Mouse (Mus musculus) MEL (cell line): ENCODE measurements at regions not wholly inside any gene's neighbourhood (a gene's known extent, or its start where the extent isn't known, plus 50 kb on each side); places are given as distances from the start of the nearest gene placed in this dataset.

ENCODE experiments used
- DNase-seq: peaks from one replicate; pipeline ENCODE4 v3.0.0; 2011; ENCODE audit warnings: low read depth, low spot score
- H3K27ac ChIP-seq: 2 replicates; pipeline ENCODE4 v1.5.1; 2012; ENCODE audit warnings: low read depth, mild to moderate bottlenecking, control low read depth, low read length, moderate library complexity; ENCODE audit not compliant: control insufficient read depth
- H3K27me3 ChIP-seq, 2 experiments: fragments of 150-350 bp in 1 of 2; sonication (generic) in 1 of 2; 2 replicates each; pipeline ENCODE4 v1.6.1; 2012; ENCODE audit warnings: low read length in 2 of 2, mild to moderate bottlenecking in 2 of 2, improper control_type of control experiment in 1 of 2, moderate library complexity in 1 of 2; ENCODE audit not compliant: insufficient read depth in 2 of 2, control insufficient read depth in 1 of 2
- H3K36me3 ChIP-seq, 2 experiments: 2 replicates each; pipeline ENCODE4 v1.6.1; 2012 to 2014; ENCODE audit warnings: low read length in 2 of 2, improper control_type of control experiment in 1 of 2, inconsistent platforms in 1 of 2, mild to moderate bottlenecking in 1 of 2; ENCODE audit not compliant: insufficient read depth in 2 of 2, control insufficient read depth in 1 of 2
- H3K4me1 ChIP-seq, 2 experiments: fragments of 150-350 bp in 1 of 2; sonication (generic) in 1 of 2; 2 replicates each; pipeline ENCODE4 v1.6.1; 2012; ENCODE audit warnings: low read length in 2 of 2, improper control_type of control experiment in 1 of 2, mild to moderate bottlenecking in 1 of 2; ENCODE audit not compliant: insufficient read depth in 2 of 2, control insufficient read depth in 1 of 2
- H3K4me3 ChIP-seq, 2 experiments: fragments of 150-350 bp in 1 of 2; sonication (generic) in 1 of 2; 2 replicates each; pipeline ENCODE4 v1.5.1; 2012; ENCODE audit warnings: low read depth in 2 of 2, low read length in 2 of 2, mild to moderate bottlenecking in 2 of 2, moderate library complexity in 2 of 2, control low read depth in 1 of 2, improper control_type of control experiment in 1 of 2; ENCODE audit not compliant: control insufficient read depth in 1 of 2, insufficient read depth in 1 of 2
- H3K79me2 ChIP-seq: 2 replicates; pipeline ENCODE4 v1.6.1; 2012; ENCODE audit warnings: mild to moderate bottlenecking, low read length, moderate library complexity; ENCODE audit not compliant: control insufficient read depth, poor library complexity, insufficient read depth
- H3K9ac ChIP-seq: 2 replicates; pipeline ENCODE4 v1.6.1; 2012; ENCODE audit warnings: low read depth, mild to moderate bottlenecking, control low read depth, low read length, moderate library complexity; ENCODE audit not compliant: control insufficient read depth, poor library complexity, severe bottlenecking
- H3K9me3 ChIP-seq: fragments of 150-350 bp; sonication (generic); replicated peaks from 2 replicates; pipeline ENCODE4 v1.6.1; 2012; ENCODE audit warnings: mild to moderate bottlenecking, low read length, improper control_type of control experiment, moderate library complexity; ENCODE audit not compliant: insufficient read depth
- BHLHE40 ChIP-seq: IDR thresholded peaks from 2 replicates; pipeline ENCODE4 v1.6.1; 2012; ENCODE audit warnings: low read depth, mild to moderate bottlenecking, inconsistent platforms, low read length, improper control_type of control experiment, borderline replicate concordance
- CHD2 ChIP-seq: IDR thresholded peaks from 2 replicates; pipeline ENCODE4 v1.6.1; 2011; ENCODE audit warnings: low read length, improper control_type of control experiment
- E2F4 ChIP-seq: IDR thresholded peaks from 2 replicates; pipeline ENCODE4 v1.6.1; 2011; ENCODE audit warnings: low read depth, low read length, improper control_type of control experiment, borderline replicate concordance
- ETS1 ChIP-seq: IDR thresholded peaks from 2 replicates; pipeline ENCODE4 v1.6.1; 2012; ENCODE audit warnings: low read depth, mild to moderate bottlenecking, inconsistent platforms, low read length, improper control_type of control experiment, moderate library complexity
- GATA1 ChIP-seq: IDR thresholded peaks from 2 replicates; pipeline ENCODE4 v1.6.1; 2011; ENCODE audit warnings: low read depth, low read length, improper control_type of control experiment
- HCFC1 ChIP-seq: IDR thresholded peaks from 2 replicates; pipeline ENCODE4 v1.6.1; 2012; ENCODE audit warnings: low read depth, mild to moderate bottlenecking, inconsistent platforms, low read length, improper control_type of control experiment, moderate library complexity
- MAFK ChIP-seq: IDR thresholded peaks from 2 replicates; pipeline ENCODE4 v1.6.1; 2011; ENCODE audit warnings: low read depth, mild to moderate bottlenecking, low read length, improper control_type of control experiment, borderline replicate concordance
- MAZ ChIP-seq: IDR thresholded peaks from 2 replicates; pipeline ENCODE4 v1.6.1; 2012; ENCODE audit warnings: low read depth, mild to moderate bottlenecking, inconsistent platforms, low read length, improper control_type of control experiment
- MEF2A ChIP-seq: IDR thresholded peaks from 2 replicates; pipeline ENCODE4 v1.6.1; 2014; ENCODE audit warnings: low read depth, mild to moderate bottlenecking, inconsistent platforms, low read length, improper control_type of control experiment; ENCODE audit not compliant: poor library complexity, insufficient replicate concordance, severe bottlenecking; ENCODE audit errors: extremely low read depth
- MXI1 ChIP-seq: IDR thresholded peaks from 2 replicates; pipeline ENCODE4 v1.6.1; 2011; ENCODE audit warnings: mild to moderate bottlenecking, low read depth, low read length, improper control_type of control experiment
- MYB ChIP-seq: IDR thresholded peaks from 2 replicates; pipeline ENCODE4 v1.6.1; 2011; ENCODE audit warnings: mild to moderate bottlenecking, low read depth, low read length, improper control_type of control experiment
- MYC ChIP-seq: IDR thresholded peaks from 2 replicates; pipeline ENCODE4 v1.6.1; 2011; ENCODE audit warnings: low read depth, mild to moderate bottlenecking, low read length, improper control_type of control experiment, moderate library complexity
- NELFE ChIP-seq: IDR thresholded peaks from 2 replicates; pipeline ENCODE4 v1.6.1; 2011; ENCODE audit warnings: low read depth, low read length, improper control_type of control experiment
- NRF1 ChIP-seq: IDR thresholded peaks from 2 replicates; pipeline ENCODE4 v1.6.1; 2014; ENCODE audit warnings: low read depth, mild to moderate bottlenecking, inconsistent platforms, low read length, improper control_type of control experiment, moderate library complexity; ENCODE audit not compliant: poor library complexity, insufficient read depth, severe bottlenecking
- POLR2A ChIP-seq, 2 experiments: IDR thresholded peaks; 2 replicates each; pipeline ENCODE4 v1.6.1; 2011 to 2012; ENCODE audit warnings: low read length in 2 of 2, mild to moderate bottlenecking in 2 of 2, control low read depth in 1 of 2, improper control_type of control experiment in 1 of 2, low read depth in 1 of 2, moderate library complexity in 1 of 2; ENCODE audit not compliant: control insufficient read depth in 1 of 2, insufficient read depth in 1 of 2, poor library complexity in 1 of 2
- POLR2AphosphoS2 ChIP-seq: IDR thresholded peaks from 2 replicates; pipeline ENCODE4 v1.6.1; 2011; ENCODE audit warnings: low read length, improper control_type of control experiment
- POLR2AphosphoS5 ChIP-seq: IDR thresholded peaks from 2 replicates; pipeline ENCODE4 v1.6.1; 2012; ENCODE audit warnings: low read depth, borderline replicate concordance, mild to moderate bottlenecking, inconsistent platforms, low read length, moderate library complexity, mixed read lengths
- RAD21 ChIP-seq: IDR thresholded peaks from 2 replicates; pipeline ENCODE4 v1.6.1; 2011; ENCODE audit warnings: mild to moderate bottlenecking, low read depth, low read length, improper control_type of control experiment
- SIN3A ChIP-seq: IDR thresholded peaks from 2 replicates; pipeline ENCODE4 v1.6.1; 2012; ENCODE audit warnings: low read length, improper control_type of control experiment, inconsistent platforms
- SMC3 ChIP-seq: IDR thresholded peaks from 2 replicates; pipeline ENCODE4 v1.6.1; 2011; ENCODE audit warnings: low read depth, low read length, improper control_type of control experiment
- TCF12 ChIP-seq: IDR thresholded peaks from 2 replicates; pipeline ENCODE4 v1.6.1; 2014; ENCODE audit warnings: low read depth, mild to moderate bottlenecking, inconsistent platforms, low read length, improper control_type of control experiment, moderate library complexity
- USF2 ChIP-seq, 2 experiments: IDR thresholded peaks; 2 replicates each; pipeline ENCODE4 v1.6.1; 2011 to 2012; ENCODE audit warnings: improper control_type of control experiment in 2 of 2, low read length in 2 of 2, borderline replicate concordance in 1 of 2, inconsistent platforms in 1 of 2, low read depth in 1 of 2, mild to moderate bottlenecking in 1 of 2; ENCODE audit not compliant: insufficient read depth in 1 of 2
- ZKSCAN1 ChIP-seq: IDR thresholded peaks from 2 replicates; pipeline ENCODE4 v1.6.1; 2012; ENCODE audit warnings: low read depth, mild to moderate bottlenecking, inconsistent platforms, low read length, improper control_type of control experiment, moderate library complexity
- ZMIZ1 ChIP-seq: IDR thresholded peaks from 2 replicates; pipeline ENCODE4 v1.6.1; 2012; ENCODE audit warnings: low read depth, mild to moderate bottlenecking, inconsistent platforms, low read length, improper control_type of control experiment, moderate library complexity

DNA sequence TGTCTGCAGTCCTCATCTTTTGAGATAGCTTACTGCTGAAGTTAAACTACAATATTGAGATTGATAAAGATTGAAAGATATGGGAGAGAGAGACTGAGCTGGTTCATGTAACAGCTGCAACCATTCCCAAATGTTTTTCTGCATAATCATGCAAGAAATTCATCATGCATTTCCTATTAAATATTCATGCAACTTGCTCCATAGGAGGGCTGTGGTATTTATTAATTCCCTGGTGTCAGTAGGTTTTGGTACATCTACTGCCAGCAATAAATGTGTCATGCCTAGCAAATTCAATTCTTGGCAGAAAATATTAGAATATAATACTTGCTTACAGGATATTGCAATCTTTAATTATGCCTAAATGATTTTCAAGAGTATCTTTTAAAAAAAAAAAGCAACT is 125.5 kb upstream of the Rbms1 start:
- Histone ChIP-seq H3K36me3 (no peaks in the 10 kb centered on the region), H3K27me3 (no peaks in the 10 kb centered on the region), H3K27ac (no peak overlapping the region), H3K9me3 (no peaks in the 10 kb centered on the region), H3K9ac (no peak overlapping the region), H3K4me1 (no peaks in the 10 kb centered on the region), H3K4me3 (no peak overlapping the region), H3K79me2 (no peaks in the 10 kb centered on the region)
- no peak for DNase-seq
- no peak for TF ChIP-seq MYB
- no peak for TF ChIP-seq ZKSCAN1
- TF ChIP-seq POLR2AphosphoS2: no peak
- no peak for TF ChIP-seq POLR2A (IDR thresholded peaks at IDR 0.05; ENCODE audit: control insufficient read depth in 1 of 2, insufficient read depth in 1 of 2, low read depth in 1 of 2, low read length in 2 of 2, poor library complexity in 1 of 2)
- no peak for TF ChIP-seq RAD21
- TF ChIP-seq MYC: no peak
- no peak for TF ChIP-seq GATA1
- no peak for TF ChIP-seq E2F4
- TF ChIP-seq MAZ: no peak
- no peak for TF ChIP-seq MEF2A
- no peak for TF ChIP-seq TCF12
- TF ChIP-seq, all 39 proteins: peak for 0

DNA sequence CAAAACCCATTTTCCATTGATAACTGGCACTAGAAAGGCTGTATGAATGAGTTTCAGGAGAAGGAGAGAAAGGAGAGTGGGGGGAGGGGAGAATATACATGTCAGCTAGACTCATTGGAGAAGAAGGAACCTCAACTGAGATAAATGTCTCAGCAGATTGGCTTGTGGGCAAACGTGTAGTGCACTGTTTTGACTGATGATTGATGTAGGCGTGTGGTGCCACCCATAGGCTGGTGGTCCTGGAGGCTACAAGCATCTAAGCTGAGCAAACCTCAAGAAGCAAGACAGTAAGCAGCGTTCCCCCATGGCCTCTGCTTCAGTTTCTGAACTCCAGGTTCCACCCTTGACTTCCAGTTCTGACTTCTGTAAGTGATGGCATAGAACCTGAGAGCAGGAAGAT is 121.8 kb upstream of the Rbms1 start:
- no peak for DNase-seq
- H3K79me2 ChIP-seq: no peaks in the 10 kb centered on the region
- no peak for TF ChIP-seq POLR2AphosphoS2
- TF ChIP-seq HCFC1: no peak
- TF ChIP-seq USF2 (IDR thresholded peaks at IDR 0.05; ENCODE audit: borderline replicate concordance in 1 of 2, insufficient read depth in 1 of 2, low read depth in 1 of 2, low read length in 2 of 2): no peak
- H3K27ac ChIP-seq: no peak overlapping the region
- H3K9ac ChIP-seq: no peak overlapping the region
- H3K36me3 ChIP-seq: no peaks in the 10 kb centered on the region
- no peaks in the 10 kb centered on the region for H3K4me1 ChIP-seq
- no peaks in the 10 kb centered on the region for H3K9me3 ChIP-seq
- H3K4me3 ChIP-seq: no peak overlapping the region
- no peaks in the 10 kb centered on the region for H3K27me3 ChIP-seq

DNA sequence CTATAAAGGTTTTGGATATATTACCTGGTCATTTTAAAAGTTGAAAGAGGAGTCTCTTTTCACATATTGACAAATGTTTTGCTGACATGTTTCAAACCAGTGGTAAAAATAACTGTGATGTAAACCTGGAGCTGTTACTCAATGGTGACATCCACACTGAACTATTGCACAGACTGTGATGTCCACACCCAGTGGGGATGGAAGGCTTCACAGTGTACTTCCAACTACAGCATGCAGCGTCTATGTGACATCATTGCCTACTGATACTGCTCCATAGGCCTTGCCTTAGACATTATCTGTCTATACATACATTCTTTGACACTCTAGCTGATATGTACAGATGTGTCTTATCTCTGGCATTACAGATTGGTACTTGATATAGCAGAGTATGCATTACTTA is 120.1 kb upstream of the Rbms1 start:
- Histone ChIP-seq H3K36me3 (no peaks in the 10 kb centered on the region), H3K9me3 (no peaks in the 10 kb centered on the region), H3K27me3 (no peaks in the 10 kb centered on the region), H3K27ac (no peak overlapping the region), H3K9ac (no peak overlapping the region), H3K4me1 (no peaks in the 10 kb centered on the region), H3K4me3 (no peak overlapping the region), H3K79me2 (no peaks in the 10 kb centered on the region)
- TF ChIP-seq RAD21: no peak
- no peak for TF ChIP-seq ETS1
- no peak for TF ChIP-seq MXI1
- no peak for TF ChIP-seq ZKSCAN1
- no peak for TF ChIP-seq CHD2
- no peak for TF ChIP-seq BHLHE40
- no peak for TF ChIP-seq E2F4
- TF ChIP-seq TCF12: no peak
- TF ChIP-seq POLR2A (IDR thresholded peaks at IDR 0.05; ENCODE audit: control insufficient read depth in 1 of 2, insufficient read depth in 1 of 2, low read depth in 1 of 2, low read length in 2 of 2, poor library complexity in 1 of 2): no peak
- no peak for TF ChIP-seq ZMIZ1
- no peak for TF ChIP-seq SIN3A
- no peak for TF ChIP-seq NELFE
- TF ChIP-seq SMC3: no peak
- no peak for TF ChIP-seq POLR2AphosphoS5
- TF ChIP-seq POLR2AphosphoS2: no peak
- TF ChIP-seq MAFK: no peak
- TF ChIP-seq USF2 (IDR thresholded peaks at IDR 0.05; ENCODE audit: borderline replicate concordance in 1 of 2, insufficient read depth in 1 of 2, low read depth in 1 of 2, low read length in 2 of 2): no peak
- no peak for TF ChIP-seq NRF1
- no peak for TF ChIP-seq GATA1
- DNase-seq: no peak
